Mouse (Mus musculus): ENCODE measurements at regions not wholly inside any gene's neighbourhood (a gene's known extent, or its start where the extent isn't known, plus 50 kb on each side); places are given as distances from the start of the nearest gene placed in this dataset.

- no peak for ATAC-seq
- no peak overlapping the region for H3K27ac ChIP-seq
- no peaks in the 10 kb centered on the region for H3K9me3 ChIP-seq (replicated peaks)
- no peak overlapping the region for H3K4me3 ChIP-seq
- no peaks in the 10 kb centered on the region for H3K4me1 ChIP-seq
- no peak overlapping the region for H3K9ac ChIP-seq
- 64% methylated on average over 24 of the region's 24 CpGs for WGBS (ENCODE audit: insufficient replicate concordance)
- H3K36me3 ChIP-seq = no peaks in the 10 kb centered on the region
- H3K27me3 ChIP-seq (replicated peaks) = no peaks in the 10 kb centered on the region
- H3K4me2 ChIP-seq = 0 out of 2 replicates have a peak overlapping the region, but pooled peaks have one; percentile 8
These were observed 142.9 kb upstream of the Dkk2 start for GRCm38 (mm10) chr3:131941961-131942753.

- H3K36me3 ChIP-seq = no peaks in the 10 kb centered on the region
- whole genome bisulfite sequencing (ENCODE audit: insufficient replicate concordance) = 72% methylated on average over 7 of the region's 7 CpGs
- ATAC-seq = no peak
- H3K9ac ChIP-seq = no peak overlapping the region
- H3K27me3 ChIP-seq (replicated peaks) = no peaks in the 10 kb centered on the region
- no peak overlapping the region for H3K27ac ChIP-seq
- no peak overlapping the region for H3K4me2 ChIP-seq
- no peak overlapping the region for H3K4me3 ChIP-seq
- no peaks in the 10 kb centered on the region for H3K4me1 ChIP-seq
- H3K9me3 ChIP-seq (replicated peaks) = no peaks in the 10 kb centered on the region
These were observed 141.7 kb upstream of the Dkk2 start for GRCm38 (mm10) chr3:131943436-131943835.

DNA sequence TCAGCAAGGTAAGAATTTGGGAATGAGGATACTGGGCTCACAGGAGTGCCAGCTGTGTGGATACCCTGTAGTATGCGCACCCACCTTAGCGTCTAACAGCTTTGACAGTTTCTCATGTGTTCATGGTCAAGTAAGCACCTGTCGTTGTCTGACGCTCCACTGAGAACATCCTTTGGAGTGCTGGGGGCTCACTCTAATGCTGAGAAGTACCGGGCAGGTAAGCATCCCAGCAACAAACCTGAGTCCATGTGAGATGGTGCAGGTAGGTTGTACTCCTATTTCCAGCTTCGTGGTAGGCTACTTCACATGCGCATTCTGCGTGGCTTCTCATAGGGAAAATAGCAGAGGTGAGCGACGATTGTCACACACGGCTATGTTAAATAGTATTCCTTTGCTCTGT lies 129.3 kb upstream of the Dkk2 start:
- Histone ChIP-seq H3K9me3 (replicated peaks) (no peaks in the 10 kb centered on the region; the same call in 1 of the 2 replicates), H3K27ac (no peak overlapping the region), H3K4me1 (no peaks in the 10 kb centered on the region), H3K27me3 (replicated peaks) (no peaks in the 10 kb centered on the region), H3K4me2 (no peak overlapping the region), H3K9ac (no peak overlapping the region), H3K4me3 (no peak overlapping the region), H3K36me3 (no peaks in the 10 kb centered on the region)
- ATAC-seq = no peak
- 84% methylated on average over 11 of the region's 11 CpGs for WGBS (ENCODE audit: insufficient replicate concordance)

DNA sequence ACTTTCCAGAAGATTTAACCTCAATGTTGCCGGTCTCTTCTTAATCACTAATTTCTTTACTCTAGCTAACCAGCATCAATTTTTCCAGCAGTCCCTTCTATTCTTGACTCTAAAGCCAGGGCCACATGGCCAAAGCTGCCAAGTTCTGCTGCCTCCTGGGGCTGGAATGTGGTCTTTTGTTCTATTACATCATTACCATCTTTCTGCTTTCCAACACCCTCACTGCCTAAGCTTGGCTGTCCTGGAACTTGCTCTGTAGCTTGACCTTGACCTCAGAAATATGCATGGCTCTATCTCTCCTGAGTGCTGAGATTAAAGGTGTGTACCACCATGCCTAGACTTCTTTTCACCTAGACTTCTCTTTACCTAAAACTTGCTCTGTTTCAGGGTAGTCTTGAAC lies 124.5 kb upstream of the Dkk2 start:
- Histone ChIP-seq H3K4me2 (no peak overlapping the region), H3K9me3 (replicated peaks) (no peaks in the 10 kb centered on the region; the same call in 1 of the 2 replicates), H3K4me1 (no peaks in the 10 kb centered on the region), H3K36me3 (no peaks in the 10 kb centered on the region), H3K27me3 (replicated peaks) (no peaks in the 10 kb centered on the region), H3K9ac (no peak overlapping the region), H3K27ac (no peak overlapping the region), H3K4me3 (no peak overlapping the region)
- ATAC-seq = no peak
- WGBS (ENCODE audit: insufficient replicate concordance) = 81% methylated on average over 1 of the region's 1 CpGs

DNA sequence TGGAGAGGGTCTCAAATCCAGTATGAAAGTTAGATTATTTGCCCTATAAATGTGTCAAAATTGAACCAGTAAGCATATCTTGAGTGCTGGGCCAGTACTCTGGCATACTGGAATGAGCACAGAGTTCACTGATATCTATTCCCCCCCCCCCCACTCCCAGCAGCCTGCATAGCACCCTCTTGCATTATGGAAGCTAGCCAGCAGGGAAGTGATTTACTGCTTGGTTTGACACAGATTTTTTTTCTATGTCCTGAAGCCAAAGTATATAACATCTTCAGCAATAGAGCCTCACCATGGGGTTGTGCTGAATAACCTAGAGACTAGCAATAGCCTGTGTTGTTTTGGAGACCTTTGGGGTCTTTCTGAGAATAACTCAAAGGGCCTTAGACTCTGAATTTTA lies 123.5 kb upstream of the Dkk2 start:
- H3K4me2 ChIP-seq = no peak overlapping the region
- H3K9ac ChIP-seq = no peak overlapping the region
- no peaks in the 10 kb centered on the region for H3K27me3 ChIP-seq (replicated peaks)
- no peaks in the 10 kb centered on the region for H3K36me3 ChIP-seq
- no peak for ATAC-seq
- no peak overlapping the region for H3K27ac ChIP-seq
- H3K4me3 ChIP-seq = no peak overlapping the region
- no peaks in the 10 kb centered on the region for H3K4me1 ChIP-seq
- no peaks in the 10 kb centered on the region; the same call in 1 of the 2 replicates for H3K9me3 ChIP-seq (replicated peaks)

DNA sequence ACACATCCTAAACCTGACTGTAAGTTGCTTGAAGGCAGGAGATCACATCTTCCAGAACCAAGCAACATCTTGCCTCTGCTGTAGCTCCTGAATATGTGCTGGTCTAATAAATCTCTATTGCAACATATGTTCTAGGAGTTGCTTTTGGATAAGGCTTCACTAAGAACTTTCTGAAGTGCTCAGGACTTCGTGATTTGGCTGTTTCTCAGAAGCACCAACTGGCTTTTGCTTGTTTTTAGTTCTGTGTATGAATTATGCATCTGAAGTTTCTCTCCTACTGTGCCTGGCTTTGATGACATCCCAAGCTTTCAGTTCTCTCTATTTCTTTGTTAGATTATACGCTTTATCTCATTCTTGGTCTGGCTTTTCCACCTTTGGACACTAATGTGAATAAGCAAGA lies 122.2 kb upstream of the Dkk2 start:
- ATAC-seq = no peak

GRCm38 (mm10) chr3:131964952-131965351 lies 120.1 kb upstream of the Dkk2 start:
- ATAC-seq = no peak
- Histone ChIP-seq H3K9me3 (replicated peaks) (peaks cover 4% of the 10 kb centered on the region; the same call in 1 of the 2 replicates), H3K27me3 (replicated peaks) (no peaks in the 10 kb centered on the region), H3K4me3 (no peak overlapping the region), H3K4me1 (no peaks in the 10 kb centered on the region), H3K27ac (no peak overlapping the region), H3K9ac (no peak overlapping the region), H3K4me2 (no peak overlapping the region), H3K36me3 (no peaks in the 10 kb centered on the region)
- 77% methylated on average over 9 of the region's 9 CpGs for WGBS (ENCODE audit: insufficient replicate concordance)

More for the DNA sequence above, 122.2 kb upstream of the Dkk2 start:
- WGBS (ENCODE audit: insufficient replicate concordance) = 65% methylated on average over 2 of the region's 2 CpGs
- Histone ChIP-seq H3K4me1 (no peaks in the 10 kb centered on the region), H3K27ac (no peak overlapping the region), H3K9me3 (replicated peaks) (peaks cover 4% of the 10 kb centered on the region; the same call in 1 of the 2 replicates), H3K27me3 (replicated peaks) (no peaks in the 10 kb centered on the region), H3K9ac (no peak overlapping the region), H3K4me2 (no peak overlapping the region), H3K4me3 (no peak overlapping the region), H3K36me3 (no peaks in the 10 kb centered on the region)

DNA sequence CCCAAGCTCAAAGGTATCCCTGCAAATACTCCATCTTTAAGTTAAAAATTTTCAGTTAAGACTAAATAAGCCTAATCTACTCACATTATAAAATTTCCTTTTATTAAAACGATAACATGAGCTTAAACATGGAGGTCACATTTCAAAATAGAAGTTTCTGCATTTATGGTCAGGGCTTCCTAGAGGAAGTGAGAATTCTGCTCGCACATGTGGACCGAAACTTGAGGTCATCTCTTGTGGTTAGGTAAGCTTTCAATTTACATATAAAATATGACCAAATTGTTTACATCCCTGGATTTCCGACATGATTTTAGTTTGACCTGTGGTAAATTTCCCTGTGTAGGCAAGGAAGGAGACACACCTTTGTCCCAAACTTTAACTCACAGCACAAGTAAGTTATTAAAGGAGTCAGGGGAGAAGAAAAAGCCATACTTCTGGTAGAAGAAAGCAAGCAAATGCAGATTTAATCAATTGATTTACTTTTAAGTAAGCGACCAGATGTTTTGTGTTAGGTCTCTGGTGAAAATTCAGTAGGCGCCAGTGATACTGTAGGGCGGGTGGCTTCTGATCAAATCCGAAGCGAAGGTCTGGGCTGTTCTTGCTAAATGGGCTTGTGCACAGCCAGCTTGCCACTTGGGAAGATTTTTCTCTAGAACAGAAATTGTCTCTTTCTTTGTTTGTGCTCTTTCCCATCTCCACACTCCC lies 119.5 kb upstream of the Dkk2 start:
- Histone ChIP-seq H3K4me3 (no peak overlapping the region), H3K9me3 (replicated peaks) (0 out of 2 replicates have a peak, but pooled peaks cover 4% of the 10 kb centered on the region), H3K9ac (no peak overlapping the region), H3K4me2 (no peak overlapping the region), H3K4me1 (no peaks in the 10 kb centered on the region), H3K27me3 (replicated peaks) (no peaks in the 10 kb centered on the region), H3K27ac (no peak overlapping the region), H3K36me3 (no peaks in the 10 kb centered on the region)
- WGBS (ENCODE audit: insufficient replicate concordance) = 74% methylated on average over 9 of the region's 9 CpGs
- ATAC-seq = no peak

DNA sequence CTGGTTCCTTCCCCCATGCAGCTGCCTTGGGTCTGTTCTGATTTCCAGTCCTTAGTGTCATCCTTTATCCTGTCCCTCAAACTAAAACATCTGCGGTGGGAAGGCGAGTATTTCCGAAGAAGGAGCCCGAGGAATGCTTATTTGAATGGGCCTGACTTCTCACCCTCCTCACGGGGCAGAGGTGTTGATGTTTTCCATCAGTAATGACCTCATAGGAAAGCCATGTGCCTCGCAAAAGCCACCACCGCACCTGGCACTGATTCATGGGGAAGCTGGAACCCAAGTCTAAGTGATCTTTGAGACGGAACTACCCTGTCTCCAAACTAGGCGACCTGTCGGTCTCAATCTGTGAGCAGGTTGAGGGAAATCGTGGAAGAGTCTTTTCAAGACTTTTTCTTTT lies 117.8 kb upstream of the Dkk2 start:
- no peak overlapping the region for H3K4me2 ChIP-seq
- no peak overlapping the region for H3K4me3 ChIP-seq
- H3K27me3 ChIP-seq (replicated peaks) = no peaks in the 10 kb centered on the region
- no peak for ATAC-seq
- H3K36me3 ChIP-seq = no peaks in the 10 kb centered on the region
- WGBS (ENCODE audit: insufficient replicate concordance) = 64% methylated on average over 11 of the region's 11 CpGs
- H3K9me3 ChIP-seq (replicated peaks) = 0 out of 2 replicates have a peak, but pooled peaks cover 4% of the 10 kb centered on the region
- no peaks in the 10 kb centered on the region for H3K4me1 ChIP-seq
- H3K9ac ChIP-seq = no peak overlapping the region
- no peak overlapping the region for H3K27ac ChIP-seq

GRCm38 (mm10) chr3:131970827-131971226 lies 114.3 kb upstream of the Dkk2 start:
- Histone ChIP-seq H3K4me2 (no peak overlapping the region), H3K4me1 (no peaks in the 10 kb centered on the region), H3K4me3 (no peak overlapping the region), H3K9ac (no peak overlapping the region), H3K9me3 (replicated peaks) (0 out of 2 replicates have a peak, but pooled peaks cover 9% of the 10 kb centered on the region), H3K36me3 (no peaks in the 10 kb centered on the region), H3K27ac (no peak overlapping the region), H3K27me3 (replicated peaks) (no peaks in the 10 kb centered on the region)
- 50% methylated on average over 1 of the region's 1 CpGs for WGBS (ENCODE audit: insufficient replicate concordance)
- ATAC-seq = no peak

- H3K27me3 ChIP-seq (replicated peaks) = no peaks in the 10 kb centered on the region
- no peak overlapping the region for H3K9ac ChIP-seq
- no peak overlapping the region for H3K4me3 ChIP-seq
- no peak overlapping the region for H3K27ac ChIP-seq
- H3K36me3 ChIP-seq = no peaks in the 10 kb centered on the region
- no peaks in the 10 kb centered on the region for H3K4me1 ChIP-seq
- no peak overlapping the region for H3K4me2 ChIP-seq
- no peak for ATAC-seq
- 34% methylated on average over 7 of the region's 7 CpGs for whole genome bisulfite sequencing (ENCODE audit: insufficient replicate concordance)
- 0 out of 2 replicates have a peak, but pooled peaks cover 5% of the 10 kb centered on the region for H3K9me3 ChIP-seq (replicated peaks)
These were observed 109.0 kb upstream of the Dkk2 start for GRCm38 (mm10) chr3:131975940-131976628.

DNA sequence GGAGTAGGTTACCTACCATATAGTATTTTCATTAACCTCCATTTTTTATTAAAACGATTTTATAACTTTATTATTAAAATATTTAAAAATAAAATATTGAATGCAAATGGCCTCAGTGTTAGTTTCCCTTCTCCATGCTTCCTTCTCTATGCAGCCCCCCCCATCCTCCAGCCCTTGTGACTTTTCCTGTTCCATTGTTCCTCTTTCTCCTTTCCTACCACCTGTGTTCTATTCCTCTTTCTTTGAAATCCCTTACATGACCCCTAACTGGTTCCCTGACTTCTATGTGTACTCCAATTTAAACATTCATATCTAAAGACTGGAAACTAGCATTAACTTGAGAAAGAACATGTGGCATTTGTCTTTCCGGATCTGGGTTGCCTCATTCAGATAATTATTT lies 101.8 kb upstream of the Dkk2 start:
- WGBS (ENCODE audit: insufficient replicate concordance) = 59% methylated on average over 2 of the region's 2 CpGs
- no peak overlapping the region for H3K27ac ChIP-seq
- no peaks in the 10 kb centered on the region for H3K27me3 ChIP-seq (replicated peaks)
- H3K36me3 ChIP-seq = no peaks in the 10 kb centered on the region
- no peaks in the 10 kb centered on the region for H3K4me1 ChIP-seq
- H3K4me2 ChIP-seq = no peak overlapping the region
- no peak overlapping the region for H3K4me3 ChIP-seq
- no peaks in the 10 kb centered on the region for H3K9me3 ChIP-seq (replicated peaks)
- no peak overlapping the region for H3K9ac ChIP-seq
- no peak for ATAC-seq
